Comparison of ENCODE assay signal across 8 mouse cellular contexts in genomic region chr1:191125811-191126638, GRCm38 (mm10). TPM values are rescaled to one million over a fixed set of nuclear protein-coding genes. Genes with fewer than 3 reads are reported as not detected.
A peak's percentile ranks its signal among the peaks of the same experiment; 100 is the strongest.
DNase-seq lines count a peak whose midpoint lies in the region; ATAC-seq and TF ChIP-seq lines count a peak whose summit lies in the region.

No protein-coding gene starts in this region.

- peaks cover 20% of the 10 kb centered on the region for H3K27me3 ChIP-seq in embryonic facial prominence, embryonic 10.5 days (replicated peaks; ENCODE audit: low read depth, poor library complexity, severe bottlenecking)
- no peaks in the 10 kb centered on the region for H3K27me3 ChIP-seq in kidney, adult 2 months (replicated peaks; ENCODE audit: control insufficient read depth, insufficient read depth, low read length)
- H3K27me3 ChIP-seq in lung, embryonic 14.5 days (ENCODE audit: insufficient read depth, low read length), result no peaks in the 10 kb centered on the region
- H3K27me3 ChIP-seq in neural tube, embryonic 14.5 days (ENCODE audit: control insufficient read depth, insufficient read depth, low read length), result no peaks in the 10 kb centered on the region

- peak; percentile 96 for ATAC-seq in activated CD4-positive, CD25-positive, alpha-beta regulatory T cell, adult 4 months
- ATAC-seq in lung, embryonic 14.5 days (ENCODE audit: insufficient read depth), result peak; percentile 86; the same call in 1 of the 2 replicates
- ATAC-seq in neural tube, embryonic 14.5 days (ENCODE audit: low read depth), result 0 out of 2 replicates have a peak, but pooled peaks have one; percentile 24

- 15% methylated on average over 38 of the region's 38 CpGs for WGBS in embryonic facial prominence, embryonic 10.5 days
- WGBS in kidney, adult 2 months, result 15% methylated on average over 38 of the region's 38 CpGs
- WGBS in lung, embryonic 14.5 days, result 13% methylated on average over 38 of the region's 38 CpGs
- WGBS in neural tube, embryonic 14.5 days, result 17% methylated on average over 38 of the region's 38 CpGs

- peak; percentile 73 for DNase-seq in 416B (ENCODE audit: low read depth)
- peak; percentile 82 for DNase-seq in embryonic facial prominence, embryonic 10.5 days (ENCODE audit: low spot score)
- DNase-seq in heart, adult 8-10 months (ENCODE audit: low spot score), result peak; percentile 32
- peak; percentile 60 for DNase-seq in kidney, adult 2 months
- peak; percentile 81 for DNase-seq in lung, embryonic 14.5 days
- DNase-seq in thymus, postnatal 14 days, result peak; percentile 75

- H3K4me3 ChIP-seq in embryonic facial prominence, embryonic 10.5 days, result peak overlapping the region; percentile 53
- H3K4me3 ChIP-seq in kidney, adult 2 months (ENCODE audit: insufficient read depth, low read depth, low read length), result peak overlapping the region; percentile 2; the same call in 1 of the 2 replicates
- H3K4me3 ChIP-seq in lung, embryonic 14.5 days (ENCODE audit: low read depth, low read length), result peak overlapping the region; percentile 31
- H3K4me3 ChIP-seq in neural tube, embryonic 14.5 days (ENCODE audit: low read depth, low read length), result no peak overlapping the region

- no peak overlapping the region; the same call in 1 of the 2 replicates for H3K9ac ChIP-seq in lung, embryonic 14.5 days
- H3K9ac ChIP-seq in neural tube, embryonic 14.5 days (replicated peaks; ENCODE audit: low read depth, low read length), result no peak overlapping the region

- peak; percentile 75 for TF ChIP-seq CTCF in kidney, adult 2 months (conservative IDR thresholded peaks at IDR 0.05; ENCODE audit: insufficient read depth, insufficient read length, low read depth, low read length)
- peak; percentile 88 for TF ChIP-seq CTCF in lung, embryonic 14.5 days (IDR thresholded peaks at IDR 0.05; ENCODE audit: low read depth)

- peaks cover 12% of the 10 kb centered on the region; the same call in 1 of the 2 replicates for H3K9me3 ChIP-seq in embryonic facial prominence, embryonic 10.5 days
- no peaks in the 10 kb centered on the region for H3K9me3 ChIP-seq in lung, embryonic 14.5 days (ENCODE audit: low read depth, low read length)
- H3K9me3 ChIP-seq in neural tube, embryonic 14.5 days (ENCODE audit: control insufficient read depth, low read length), result no peaks in the 10 kb centered on the region

- H3K36me3 ChIP-seq in embryonic facial prominence, embryonic 10.5 days (replicated peaks), result no peaks in the 10 kb centered on the region
- no peaks in the 10 kb centered on the region for H3K36me3 ChIP-seq in kidney, adult 2 months (ENCODE audit: control insufficient read depth, insufficient read depth, low read length)
- no peaks in the 10 kb centered on the region for H3K36me3 ChIP-seq in lung, embryonic 14.5 days (ENCODE audit: insufficient read depth)
- H3K36me3 ChIP-seq in neural tube, embryonic 14.5 days (ENCODE audit: control insufficient read depth, insufficient read depth, low read length), result no peaks in the 10 kb centered on the region

- H3K4me2 ChIP-seq in lung, embryonic 14.5 days, result peak overlapping the region; percentile 65
- H3K4me2 ChIP-seq in neural tube, embryonic 14.5 days (ENCODE audit: low read depth, low read length), result peak overlapping the region; percentile 43

- TF ChIP-seq POLR2A in kidney, adult 2 months (IDR thresholded peaks at IDR 0.05; ENCODE audit: low read depth, low read length), result no peak

- H3K4me1 ChIP-seq in embryonic facial prominence, embryonic 10.5 days, result peaks cover 6% of the 10 kb centered on the region
- H3K4me1 ChIP-seq in kidney, adult 2 months (ENCODE audit: control insufficient read depth, insufficient read depth, low read length), result no peaks in the 10 kb centered on the region
- no peaks in the 10 kb centered on the region for H3K4me1 ChIP-seq in lung, embryonic 14.5 days (ENCODE audit: insufficient read depth)
- no peaks in the 10 kb centered on the region for H3K4me1 ChIP-seq in neural tube, embryonic 14.5 days (ENCODE audit: control insufficient read depth, insufficient read depth, low read length)

- peak overlapping the region; percentile 52; the same call in 1 of the 2 replicates for H3K27ac ChIP-seq in embryonic facial prominence, embryonic 10.5 days (replicated peaks)
- no peak overlapping the region for H3K27ac ChIP-seq in kidney, adult 2 months (ENCODE audit: insufficient read depth, low read depth, low read length)
- H3K27ac ChIP-seq in lung, embryonic 14.5 days (ENCODE audit: low read depth), result no peak overlapping the region
- H3K27ac ChIP-seq in neural tube, embryonic 14.5 days (ENCODE audit: low read depth, low read length), result no peak overlapping the region

RNA-seq across cellular contexts. Expression of gene Batf3, which starts 28.4 kb away (rescaled TPM):
- not detected for polyA plus RNA-seq in activated CD4-positive, CD25-positive, alpha-beta regulatory T cell, adult 4 months (2017; shearing (Covaris generic))
- polyA plus RNA-seq in embryonic facial prominence, embryonic 10.5 days (2016; fragmentation: Nextera tagmentation; extraction: Ambion mirVana), result 7.1 and 9.8 TPM in 2 replicates
- total RNA-seq in heart, adult 8-10 months (2022), result under 1 TPM in 3 of 4 experiments, not detected in 1; 0.49 to 0.75 (median 0.69) TPM
- 4.1 and 4.9 TPM in 2 replicates for polyA plus RNA-seq in kidney, adult 2 months (2012; rRNA removed)
- 14.2 and 15.0 TPM in 2 replicates for polyA plus RNA-seq in lung, embryonic 14.5 days (2014; fragmentation: Nextera tagmentation; extraction: Ambion mirVana)
- polyA plus RNA-seq in neural tube, embryonic 14.5 days (2014; fragmentation: Nextera tagmentation; extraction: Ambion mirVana), result 2.1 and 2.2 TPM in 2 replicates

RNA-seq across cellular contexts. Expression of gene Fam71a, which starts 38.6 kb away (rescaled TPM):
- polyA plus RNA-seq in activated CD4-positive, CD25-positive, alpha-beta regulatory T cell, adult 4 months (2017; shearing (Covaris generic)), result not detected
- not detected in 2 replicates for polyA plus RNA-seq in embryonic facial prominence, embryonic 10.5 days (2016; fragmentation: Nextera tagmentation; extraction: Ambion mirVana)
- not detected for total RNA-seq in heart, adult 8-10 months (2022)
- not detected in 2 replicates for polyA plus RNA-seq in kidney, adult 2 months (2012; rRNA removed)
- polyA plus RNA-seq in lung, embryonic 14.5 days (2014; fragmentation: Nextera tagmentation; extraction: Ambion mirVana), result not detected in 2 replicates
- not detected in 2 replicates for polyA plus RNA-seq in neural tube, embryonic 14.5 days (2014; fragmentation: Nextera tagmentation; extraction: Ambion mirVana)

Comparison
In these comparisons a context has a peak if more than half of its experiments do, and no peak if none do; other contexts are left out.
1. DNase-seq: peak in every context shown above with its lines; median percentile 82 in embryonic facial prominence, embryonic 10.5 days; 81 in lung, embryonic 14.5 days; 75 in thymus, postnatal 14 days; 73 in 416B; 60 in kidney, adult 2 months; 32 in heart, adult 8-10 months.
2. ATAC-seq: peak in every context shown above with its lines; median percentile 96 in activated CD4-positive, CD25-positive, alpha-beta regulatory T cell, adult 4 months; 86 in lung, embryonic 14.5 days; 24 in neural tube, embryonic 14.5 days.